Mouse (Mus musculus): Measurements from ENCODE around the gene Pdx1. TPM values are rescaled to one million over a fixed set of nuclear protein-coding genes. Genes with fewer than 3 reads are reported as not detected.

The Pdx1 gene
- not detected for total RNA-seq (2021)

DNA sequence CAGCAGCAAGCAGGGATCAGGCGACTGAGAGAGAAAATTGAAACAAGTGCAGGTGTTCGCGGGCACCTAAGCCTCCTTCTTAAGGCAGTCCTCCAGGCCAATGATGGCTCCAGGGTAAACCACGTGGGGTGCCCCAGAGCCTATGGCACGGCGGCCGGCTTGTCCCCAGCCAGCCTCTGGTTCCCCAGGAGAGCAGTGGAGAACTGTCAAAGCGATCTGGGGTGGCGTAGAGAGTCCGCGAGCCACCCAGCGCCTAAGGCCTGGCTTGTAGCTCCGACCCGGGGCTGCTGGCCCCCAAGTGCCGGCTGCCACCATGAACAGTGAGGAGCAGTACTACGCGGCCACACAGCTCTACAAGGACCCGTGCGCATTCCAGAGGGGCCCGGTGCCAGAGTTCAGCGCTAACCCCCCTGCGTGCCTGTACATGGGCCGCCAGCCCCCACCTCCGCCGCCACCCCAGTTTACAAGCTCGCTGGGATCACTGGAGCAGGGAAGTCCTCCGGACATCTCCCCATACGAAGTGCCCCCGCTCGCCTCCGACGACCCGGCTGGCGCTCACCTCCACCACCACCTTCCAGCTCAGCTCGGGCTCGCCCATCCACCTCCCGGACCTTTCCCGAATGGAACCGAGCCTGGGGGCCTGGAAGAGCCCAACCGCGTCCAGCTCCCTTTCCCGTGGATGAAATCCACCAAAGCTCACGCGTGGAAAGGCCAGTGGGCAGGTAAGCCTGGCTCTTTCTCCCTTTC, at the start of gene Pdx1:
Gene Pdx1 (plus strand): TSS at position 34 of the 747 bp plus-strand sequence.
- DNase-seq: peak in 1 of 2 experiments; percentile 12
- intact Hi-C loops (cut with DNase I): no loop called here

DNA sequence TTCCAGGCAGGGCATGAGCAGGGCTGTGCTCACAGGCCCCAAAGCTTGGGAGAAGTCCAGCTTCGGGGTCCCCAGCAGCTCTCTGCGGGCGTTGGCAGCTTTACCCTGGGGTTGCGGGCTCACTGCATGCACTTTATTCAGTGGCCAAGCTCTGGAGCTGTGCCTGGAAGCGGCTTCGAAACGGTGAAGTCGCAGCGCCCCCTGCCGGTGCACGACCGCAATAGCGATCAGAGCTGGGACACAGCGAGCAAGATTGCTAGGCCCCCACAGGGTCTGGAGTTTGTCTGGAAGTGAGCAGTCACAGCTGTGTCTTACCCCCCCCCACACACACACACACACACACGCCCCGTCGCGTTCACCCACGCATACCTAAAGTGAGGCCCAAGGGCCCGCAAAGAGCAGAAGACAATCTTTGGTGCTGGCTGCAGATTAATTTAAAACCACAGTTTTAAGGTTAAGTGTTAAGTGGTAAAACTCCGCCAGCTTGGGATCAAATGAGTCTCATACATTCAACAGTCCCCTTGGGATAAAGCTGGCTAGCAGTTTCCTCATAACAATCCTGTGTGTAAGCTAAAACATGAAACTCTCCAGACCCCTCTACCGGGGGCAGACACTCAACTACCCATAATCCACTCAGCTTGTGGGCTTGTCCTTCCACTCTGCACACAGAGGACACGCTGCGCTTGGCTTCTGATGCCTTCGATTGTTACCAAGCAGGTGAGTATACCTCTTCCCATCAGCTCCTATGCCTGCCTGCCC, 42.2 kb upstream of the Pdx1 start:
- peak; percentile 84 to 92 for DNase-seq
- intact Hi-C loops (cut with DNase I): loop anchor here (1.0 to 10.0 kb wide), 5 partner anchors 90 to 553 kb away; no protein-coding TSS in a partner anchor

DNA sequence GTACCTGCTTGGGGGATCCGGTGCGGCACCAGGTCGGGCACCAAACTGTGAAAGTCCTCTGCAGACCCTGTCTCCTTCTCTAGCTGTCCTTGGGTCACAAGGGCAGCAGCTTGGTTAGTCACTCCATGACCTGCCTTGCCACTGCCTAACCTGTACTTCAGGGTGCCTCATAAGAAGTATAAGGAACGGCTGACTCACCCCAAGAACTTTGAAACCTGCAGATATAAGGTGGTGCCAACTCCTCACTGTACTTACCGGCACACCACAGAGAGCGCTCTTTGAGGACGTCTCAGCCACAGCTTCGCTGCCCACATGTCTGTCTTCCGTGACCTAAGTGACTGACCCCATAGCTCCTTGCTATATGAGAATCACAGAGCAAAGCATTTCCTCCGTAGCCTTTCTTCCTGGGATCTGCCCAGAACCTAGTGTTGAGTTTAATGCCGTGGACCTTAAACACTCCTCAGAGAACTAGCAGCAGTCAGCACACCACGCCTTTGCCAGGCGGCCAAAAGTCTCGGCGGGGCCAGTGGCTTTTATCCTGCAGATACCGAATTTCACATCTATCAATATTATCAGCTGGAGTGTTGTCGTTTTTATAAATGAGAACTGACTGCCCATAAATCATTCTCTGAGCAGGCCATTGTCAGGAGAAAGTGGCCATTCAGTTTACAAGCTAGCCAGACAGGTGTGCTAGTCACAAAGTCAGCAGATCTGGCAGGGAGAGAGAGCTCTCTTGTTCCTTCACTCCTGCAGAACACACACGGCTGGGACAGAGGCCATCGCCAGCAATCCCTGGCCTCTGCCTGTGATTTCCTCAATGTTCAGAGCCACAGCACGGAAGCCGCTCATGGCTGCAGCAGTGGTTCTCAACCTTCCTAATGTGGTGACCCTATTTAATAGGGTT, 34.1 kb upstream of the Pdx1 start:
- DNase-seq: no peak
- intact Hi-C loops (cut with DNase I): no loop called here

DNA sequence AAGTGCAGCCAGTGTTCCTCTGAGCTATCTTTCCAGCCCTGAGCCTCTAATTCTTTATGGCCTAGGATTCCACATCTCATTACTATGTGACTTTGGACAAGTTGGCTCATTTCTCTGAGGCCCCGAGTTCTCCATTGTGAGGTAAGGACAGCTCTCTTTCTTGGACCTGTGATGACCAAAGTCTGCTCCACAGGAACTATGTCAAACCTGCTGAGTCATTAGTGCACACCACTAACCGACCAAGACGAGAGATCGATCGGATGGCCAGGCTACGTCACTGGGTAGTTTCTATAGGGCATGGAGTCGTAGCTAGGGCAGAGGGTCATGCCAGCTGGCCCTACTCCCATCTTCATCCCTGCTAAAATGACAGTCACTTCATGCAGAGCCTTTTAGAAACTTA, 25.9 kb upstream of the Pdx1 start:
- intact Hi-C loops (cut with DNase I): no loop called here
- no peak for DNase-seq

DNA sequence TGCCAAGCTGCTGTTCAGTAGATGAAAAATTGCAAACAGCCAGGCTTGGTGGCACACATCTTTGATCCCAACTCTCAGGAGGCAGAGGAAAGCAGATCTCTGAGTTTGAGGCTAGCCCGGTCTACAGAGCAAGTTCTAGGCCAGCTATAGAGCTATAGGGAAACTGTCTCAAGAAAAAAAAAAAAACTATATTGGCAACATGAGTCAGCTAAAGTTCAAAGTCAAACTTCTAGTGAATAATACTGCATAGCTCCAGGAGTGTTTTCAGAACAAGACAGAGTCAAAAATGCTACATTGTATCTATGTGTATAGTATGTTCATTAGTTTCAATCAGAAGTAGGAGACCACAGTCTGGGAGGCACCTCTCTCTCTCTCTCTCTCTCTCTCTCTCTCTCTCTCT, 9.6 kb upstream of the Pdx1 start:
- DNase-seq: no peak

DNA sequence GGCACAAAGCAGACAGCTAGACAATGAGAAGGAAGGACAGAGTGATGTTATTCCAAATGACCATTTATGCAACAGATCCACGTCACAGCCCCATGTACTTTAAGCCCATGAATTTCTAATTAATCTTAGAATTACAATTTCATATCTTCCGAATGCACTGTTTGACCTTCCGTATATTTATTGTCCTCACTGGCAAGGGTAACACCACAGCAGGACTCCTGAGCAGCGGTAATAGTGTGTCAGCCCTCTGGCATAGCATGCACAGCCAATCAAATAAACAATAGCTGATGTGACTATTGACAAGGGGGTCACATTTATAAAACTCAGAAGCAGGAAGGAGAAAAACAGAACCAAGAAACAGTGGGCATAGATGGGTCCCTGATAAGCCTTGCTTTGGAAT, 9.0 kb upstream of the Pdx1 start:
- intact Hi-C loops (cut with DNase I): no loop called here

More for the DNA sequence above, 9.6 kb upstream of the Pdx1 start:
- intact Hi-C loops (cut with DNase I): no loop called here

DNA sequence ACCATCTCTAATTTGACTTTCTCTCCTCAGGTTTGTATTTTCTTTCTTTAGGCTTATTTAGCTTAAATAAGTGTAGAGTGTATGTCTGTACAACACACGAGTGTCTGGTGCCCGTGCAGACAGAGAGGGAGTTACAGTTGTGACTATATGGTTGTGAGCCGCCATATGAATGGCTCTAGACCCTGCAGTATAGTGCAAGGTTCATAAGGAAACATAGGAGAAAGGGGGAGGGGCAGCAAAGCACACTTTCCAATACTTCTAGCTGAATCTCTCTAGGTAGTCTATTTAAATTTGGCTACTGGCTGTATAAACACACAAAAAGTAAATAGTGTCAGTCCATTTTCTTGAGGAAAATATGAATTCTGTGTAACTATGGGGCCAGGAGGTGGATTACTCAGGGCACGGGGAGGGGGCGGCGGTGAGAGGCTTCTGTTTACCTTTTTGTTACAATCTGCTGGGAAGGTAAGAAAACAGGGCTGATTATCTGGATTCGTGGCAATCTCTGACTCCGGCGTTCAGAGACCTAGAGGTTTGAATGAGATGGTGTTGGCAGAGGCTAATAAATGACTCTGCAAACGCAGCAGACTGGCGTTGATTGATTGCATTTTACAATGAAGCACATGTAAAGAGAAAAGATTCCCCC, 7.7 kb upstream of the Pdx1 start:
- DNase-seq: no peak
- intact Hi-C loops (cut with DNase I): no loop called here

More for the DNA sequence above, 9.0 kb upstream of the Pdx1 start:
- no peak for DNase-seq

DNA sequence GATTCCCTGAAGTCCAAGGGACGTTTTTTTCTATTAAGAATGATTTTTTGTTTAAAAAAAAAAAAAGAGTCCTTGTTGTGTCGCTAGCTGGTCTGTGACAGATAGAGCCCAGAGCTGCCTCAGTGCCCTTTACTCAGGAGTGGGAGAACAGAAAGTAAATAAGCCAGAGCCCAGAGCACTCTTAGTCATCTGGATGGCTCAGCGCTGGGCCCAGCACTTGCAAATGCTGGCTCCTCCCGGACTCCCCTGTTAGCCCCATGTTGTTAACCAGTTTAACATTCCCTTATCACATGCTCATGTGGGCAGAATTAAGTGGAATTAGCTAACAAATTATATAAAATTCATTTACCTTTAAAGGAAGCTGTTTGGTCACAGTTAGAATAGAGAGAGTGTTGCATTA, 5.8 kb upstream of the Pdx1 start:
- intact Hi-C loops (cut with DNase I): no loop called here
- no peak for DNase-seq

DNA sequence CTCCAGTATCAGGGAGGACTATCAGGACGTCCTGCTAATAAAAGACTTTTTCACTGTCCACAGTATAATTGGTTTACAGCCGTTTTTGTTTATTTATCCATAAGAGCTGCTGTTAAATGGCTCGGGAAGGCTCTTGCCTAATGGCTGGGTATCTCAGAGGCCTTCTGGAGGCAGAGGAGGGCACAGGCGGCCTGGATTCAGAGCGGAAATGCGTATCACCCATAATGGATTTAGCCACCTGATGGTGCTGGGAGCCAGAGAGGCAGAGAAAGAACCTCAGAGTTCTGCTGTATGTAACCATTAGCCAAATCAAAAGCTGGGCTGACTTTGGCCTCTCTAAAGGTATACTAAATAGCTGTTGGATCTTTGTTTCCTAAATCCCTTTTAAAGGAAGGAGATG, 2.3 kb upstream of the Pdx1 start:
- no peak for DNase-seq
- intact Hi-C loops (cut with DNase I): no loop called here

DNA sequence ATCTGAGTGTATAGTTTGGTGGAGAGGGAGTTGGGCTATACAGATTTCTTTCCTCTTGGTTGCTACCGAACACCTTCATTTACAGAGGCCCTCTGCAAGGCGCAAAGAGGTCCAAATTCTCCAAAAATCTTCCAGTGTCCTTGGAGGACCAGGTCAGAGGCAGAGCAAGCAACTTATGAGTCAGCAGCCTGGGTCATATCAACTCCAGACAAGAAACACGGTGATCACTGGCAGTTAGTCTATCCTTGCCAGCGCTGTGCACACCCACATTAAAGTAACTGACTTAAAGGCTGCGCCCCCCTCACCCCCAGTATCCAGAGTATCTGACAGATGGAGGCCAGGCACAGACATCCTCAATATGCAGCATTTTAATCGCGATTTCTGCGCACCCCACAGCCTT, 1.0 kb upstream of the Pdx1 start:
- no peak for DNase-seq
- intact Hi-C loops (cut with DNase I): no loop called here

DNA sequence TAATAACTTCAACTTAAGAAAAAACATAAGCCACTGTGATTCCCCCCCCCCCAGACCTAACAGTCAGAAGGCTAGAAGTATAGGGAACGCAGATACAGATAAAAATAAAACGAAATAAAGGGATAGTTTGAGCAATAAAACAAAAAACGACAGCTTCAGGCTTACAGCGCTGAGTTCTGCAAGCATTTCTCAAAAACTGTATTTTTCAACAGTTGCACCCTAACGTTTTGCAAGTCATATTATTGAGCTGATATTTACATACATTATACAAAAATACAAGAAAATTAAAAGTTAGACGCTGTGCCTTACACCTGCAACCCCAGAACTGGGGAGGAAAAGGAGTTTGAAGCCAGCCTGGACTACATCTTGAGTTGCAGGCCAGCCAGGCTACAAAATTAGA, 388 bp upstream of the Pdx1 start:
- DNase-seq: no peak
- intact Hi-C loops (cut with DNase I): no loop called here

DNA sequence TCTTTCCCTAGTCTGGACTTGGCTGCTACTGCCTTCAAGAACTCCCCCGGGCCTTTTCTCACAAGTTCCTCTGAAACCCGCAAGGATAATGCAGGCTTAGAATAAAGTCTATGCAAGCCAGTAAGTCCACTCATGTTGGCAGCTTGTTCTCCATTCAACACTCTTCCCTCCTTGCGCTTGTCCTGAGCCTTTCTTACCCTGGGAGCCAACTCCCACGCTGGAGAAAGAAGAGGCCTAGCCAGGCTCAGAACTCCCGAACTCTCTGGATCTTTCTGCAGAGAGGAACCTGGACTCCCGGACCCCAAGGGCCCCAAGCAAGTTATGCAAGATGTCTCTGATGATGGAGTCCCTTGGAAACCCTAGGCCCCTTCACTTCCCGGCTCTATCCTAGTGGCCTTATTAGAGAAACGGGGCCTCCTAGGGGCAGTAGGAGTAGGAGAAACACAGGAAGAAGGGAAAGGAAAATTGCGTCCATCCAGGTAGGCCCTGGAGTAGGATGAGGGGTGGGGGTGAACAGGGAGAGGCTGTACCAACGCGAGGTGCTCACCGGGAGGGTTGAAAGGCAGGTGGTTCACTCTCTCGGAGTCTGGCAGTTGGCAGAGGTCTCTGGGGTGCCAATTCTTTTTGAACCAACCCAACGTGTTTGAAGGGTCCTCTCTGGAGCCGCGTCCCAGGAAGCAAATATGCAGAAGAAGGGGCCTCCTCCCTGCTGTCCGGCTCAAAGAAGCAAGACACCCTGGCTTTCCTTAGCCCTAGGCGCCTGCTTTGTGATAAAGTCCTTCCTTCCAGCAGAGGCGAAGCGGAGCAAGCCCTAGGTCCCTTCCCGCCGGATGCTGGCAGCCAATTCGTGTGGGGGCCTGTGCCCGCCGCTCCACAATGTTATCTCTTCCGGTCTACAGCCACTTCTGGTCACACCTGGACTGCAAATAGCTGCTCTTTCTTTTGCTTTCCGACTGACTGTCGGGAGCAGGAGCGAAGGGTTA, 1.2 kb downstream of the Pdx1 start:
- intact Hi-C loops (cut with DNase I): no loop called here
- no peak for DNase-seq

DNA sequence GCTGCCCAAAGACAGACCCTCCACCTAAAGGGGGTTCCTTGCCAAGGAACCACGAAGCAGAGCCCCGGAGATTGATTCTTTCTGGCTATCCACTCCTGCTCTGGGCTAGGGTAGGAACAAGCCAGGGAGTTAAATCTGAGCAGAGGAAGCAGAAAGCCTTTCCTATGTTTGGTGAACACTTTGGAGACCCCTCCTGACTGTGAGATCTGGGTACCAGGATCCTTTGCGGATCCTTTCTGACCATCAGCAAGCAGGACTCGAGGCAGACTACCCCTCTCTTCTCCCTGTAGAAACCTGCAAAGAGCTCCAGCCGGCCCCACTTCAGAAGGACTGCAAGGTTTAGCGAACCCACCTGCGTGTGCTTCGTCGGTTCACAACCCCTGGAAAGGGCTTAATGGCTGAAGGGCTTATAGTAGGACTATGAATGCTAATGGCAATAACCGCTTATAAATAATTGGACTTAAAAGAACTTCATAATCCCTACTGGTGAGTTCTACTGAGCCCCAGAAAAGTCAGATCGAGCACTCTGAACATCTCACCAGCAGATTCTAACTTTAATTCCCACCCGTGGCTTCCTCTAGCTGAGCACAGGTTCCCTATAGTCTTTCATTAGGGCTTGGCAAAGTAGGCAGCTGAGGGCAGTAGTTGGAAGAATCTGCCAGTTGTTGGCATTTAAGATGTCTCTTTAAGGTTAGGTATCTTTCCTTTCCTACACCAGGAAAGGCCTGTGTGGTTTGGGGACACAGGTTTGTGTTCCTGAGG, 2.5 kb downstream of the Pdx1 start:
- intact Hi-C loops (cut with DNase I): no loop called here
- DNase-seq: no peak

DNA sequence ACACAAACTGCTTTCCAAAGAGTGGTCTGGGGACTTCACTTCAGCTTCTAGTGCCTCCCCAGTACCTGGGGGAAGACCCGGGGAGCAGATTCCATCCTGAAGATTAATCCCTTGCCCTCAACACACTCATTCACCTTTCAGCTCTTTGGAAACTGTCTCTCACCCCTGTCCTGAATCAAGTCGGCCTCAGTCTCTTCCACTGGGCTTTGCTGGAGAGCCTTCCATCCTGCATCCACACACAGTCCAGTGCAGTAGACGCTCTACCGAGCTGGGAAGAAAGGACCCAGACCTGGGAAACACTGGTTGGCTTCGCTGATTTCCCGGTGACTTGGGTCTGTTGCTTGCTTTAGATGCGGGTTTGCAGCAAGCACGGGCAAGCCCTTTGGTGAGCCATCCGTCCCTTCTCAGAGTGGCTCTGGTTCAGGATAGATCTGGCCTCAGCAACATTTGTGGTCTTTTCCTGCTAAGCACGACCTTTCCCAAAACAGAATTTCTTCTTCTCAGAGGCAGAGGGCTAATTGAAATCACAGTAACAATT, 3.1 kb downstream of the Pdx1 start:
- DNase-seq: no peak
- intact Hi-C loops (cut with DNase I): no loop called here

DNA sequence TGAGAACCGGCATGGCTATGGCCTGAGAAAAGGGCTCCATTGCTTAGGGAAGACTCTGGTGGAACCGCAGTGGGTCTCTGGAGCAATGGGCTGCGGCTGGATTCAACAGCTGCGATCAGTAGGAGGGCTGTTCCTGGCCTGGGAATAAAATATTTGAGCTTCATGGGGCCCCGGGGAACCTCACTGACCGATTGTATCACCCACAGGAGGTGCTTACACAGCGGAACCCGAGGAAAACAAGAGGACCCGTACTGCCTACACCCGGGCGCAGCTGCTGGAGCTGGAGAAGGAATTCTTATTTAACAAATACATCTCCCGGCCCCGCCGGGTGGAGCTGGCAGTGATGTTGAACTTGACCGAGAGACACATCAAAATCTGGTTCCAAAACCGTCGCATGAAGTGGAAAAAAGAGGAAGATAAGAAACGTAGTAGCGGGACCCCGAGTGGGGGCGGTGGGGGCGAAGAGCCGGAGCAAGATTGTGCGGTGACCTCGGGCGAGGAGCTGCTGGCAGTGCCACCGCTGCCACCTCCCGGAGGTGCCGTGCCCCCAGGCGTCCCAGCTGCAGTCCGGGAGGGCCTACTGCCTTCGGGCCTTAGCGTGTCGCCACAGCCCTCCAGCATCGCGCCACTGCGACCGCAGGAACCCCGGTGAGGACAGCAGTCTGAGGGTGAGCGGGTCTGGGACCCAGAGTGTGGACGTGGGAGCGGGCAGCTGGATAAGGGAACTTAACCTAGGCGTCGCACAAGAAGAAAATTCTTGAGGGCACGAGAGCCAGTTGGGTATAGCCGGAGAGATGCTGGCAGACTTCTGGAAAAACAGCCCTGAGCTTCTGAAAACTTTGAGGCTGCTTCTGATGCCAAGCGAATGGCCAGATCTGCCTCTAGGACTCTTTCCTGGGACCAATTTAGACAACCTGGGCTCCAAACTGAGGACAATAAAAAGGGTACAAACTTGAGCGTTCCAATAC, 4.7 kb downstream of the Pdx1 start:
- intact Hi-C loops (cut with DNase I): no loop called here
- no peak for DNase-seq

DNA sequence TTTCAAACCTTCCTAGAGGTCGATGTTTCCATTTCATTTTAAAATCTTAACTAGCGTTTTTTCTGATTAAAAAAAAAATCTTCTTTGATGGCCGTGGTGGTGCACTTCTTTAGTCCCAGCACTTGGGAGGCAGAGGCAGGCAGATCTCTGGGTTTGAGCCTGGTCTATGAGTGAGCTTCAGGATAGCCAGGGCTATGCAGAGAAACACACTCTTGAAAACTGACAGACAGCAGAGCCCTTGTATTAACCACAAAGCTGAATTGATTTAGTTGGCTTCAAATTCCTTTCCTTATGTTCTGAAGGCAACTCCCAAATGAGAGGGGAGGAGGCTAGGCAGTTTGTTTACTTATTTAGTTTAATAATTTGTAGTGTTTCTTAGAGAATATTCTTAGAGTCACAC, 6.0 kb downstream of the Pdx1 start:
- intact Hi-C loops (cut with DNase I): no loop called here
- DNase-seq: no peak
